Mouse (Mus musculus) heart, adult 2 months (tissue): ENCODE data around the gene Scamp5.

Experiments
- CTCF ChIP-seq: fragments of 200-600 bp; IDR thresholded peaks from 2 replicates; pipeline ENCODE4 v1.8.1; 2022; ENCODE audit warnings: antibody characterized with exemption, mild to moderate bottlenecking, moderate library complexity
- POLR2A ChIP-seq: fragments of 200-500 bp; IDR thresholded peaks from 2 replicates; pipeline ENCODE4 v1.6.1; 2011; ENCODE audit warnings: mild to moderate bottlenecking, low read depth, low read length, control low read depth; ENCODE audit not compliant: insufficient read depth

GRCm38 (mm10) chr9:57505700-57506099 is 37.8 kb upstream of the Scamp5 start:
- peak; percentile 19 for TF ChIP-seq CTCF
- no peak for TF ChIP-seq POLR2A
